Mouse (Mus musculus) 3134 (cell line): Measurements from ENCODE around the gene Mepce.
"Not testable (repeated sequence)": the region's sequence is repeated elsewhere in the genome, so short reads cannot be mapped to it uniquely, and the experiment has no call there.

Experiments
- DNase-seq: peaks from one replicate; pipeline ENCODE4 v3.0.0-alpha.2; 2011; ENCODE audit warnings: low spot score; ENCODE audit not compliant: insufficient read length; ENCODE audit errors: extremely low read depth

Gene Mepce

DNA sequence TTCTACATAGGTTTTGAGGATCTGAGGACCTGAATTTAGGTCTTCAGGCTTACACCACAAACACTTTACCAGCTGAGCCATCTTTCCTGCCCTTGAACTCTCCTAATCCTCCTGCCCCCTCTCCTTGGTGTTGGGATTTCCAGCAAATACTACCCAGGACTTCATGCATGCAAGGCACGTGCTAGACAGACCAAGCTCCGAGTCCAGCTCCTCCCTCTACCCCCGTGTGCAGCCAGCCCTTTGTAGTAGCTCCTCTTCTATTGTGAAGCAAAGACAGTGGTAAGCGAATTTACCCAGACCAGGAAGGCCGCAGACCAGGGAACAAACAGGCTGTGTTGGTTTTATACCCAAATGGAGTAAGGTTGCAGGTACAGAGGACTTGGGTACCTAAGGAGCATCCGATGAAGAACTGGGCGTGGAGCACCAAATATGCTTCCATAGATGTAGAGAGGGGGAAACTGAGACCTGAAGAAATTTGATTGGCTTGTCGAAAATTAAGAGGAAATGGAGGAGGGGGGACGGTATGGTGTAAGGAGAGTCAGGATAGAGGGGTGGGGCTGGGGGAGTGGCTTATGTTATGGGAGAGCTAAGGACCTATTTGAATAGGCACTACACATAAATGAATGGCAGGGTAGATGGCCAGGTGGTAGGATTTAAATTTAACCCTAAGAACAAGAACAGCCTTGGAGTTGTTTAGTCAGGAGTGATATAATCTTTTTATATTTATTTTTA, 22.7 kb downstream of the Mepce start:
- no peak for DNase-seq

DNA sequence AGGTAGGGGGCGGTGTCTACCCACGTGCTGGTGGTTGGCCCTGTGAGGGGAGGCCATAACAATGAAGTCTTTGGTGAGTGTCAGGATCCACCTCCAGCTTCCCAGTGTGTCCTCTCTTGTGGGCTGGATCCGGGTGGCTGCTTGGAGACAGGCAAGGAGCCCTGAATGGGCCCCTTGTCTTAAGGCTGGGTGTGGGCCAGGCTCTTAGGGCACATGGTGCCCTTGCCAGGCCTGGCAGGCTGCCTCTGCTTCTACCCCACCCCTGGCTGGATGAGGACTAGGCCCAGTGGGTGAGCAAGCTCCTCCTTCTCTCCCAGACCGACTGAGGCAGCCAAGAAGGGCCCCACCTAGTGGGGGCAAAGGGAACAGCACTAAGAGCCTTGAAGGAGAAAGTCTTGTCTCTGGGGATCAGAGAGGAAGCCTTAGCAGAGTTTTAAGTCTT, 27.5 kb downstream of the Mepce start:
- DNase-seq = peak; percentile 94

DNA sequence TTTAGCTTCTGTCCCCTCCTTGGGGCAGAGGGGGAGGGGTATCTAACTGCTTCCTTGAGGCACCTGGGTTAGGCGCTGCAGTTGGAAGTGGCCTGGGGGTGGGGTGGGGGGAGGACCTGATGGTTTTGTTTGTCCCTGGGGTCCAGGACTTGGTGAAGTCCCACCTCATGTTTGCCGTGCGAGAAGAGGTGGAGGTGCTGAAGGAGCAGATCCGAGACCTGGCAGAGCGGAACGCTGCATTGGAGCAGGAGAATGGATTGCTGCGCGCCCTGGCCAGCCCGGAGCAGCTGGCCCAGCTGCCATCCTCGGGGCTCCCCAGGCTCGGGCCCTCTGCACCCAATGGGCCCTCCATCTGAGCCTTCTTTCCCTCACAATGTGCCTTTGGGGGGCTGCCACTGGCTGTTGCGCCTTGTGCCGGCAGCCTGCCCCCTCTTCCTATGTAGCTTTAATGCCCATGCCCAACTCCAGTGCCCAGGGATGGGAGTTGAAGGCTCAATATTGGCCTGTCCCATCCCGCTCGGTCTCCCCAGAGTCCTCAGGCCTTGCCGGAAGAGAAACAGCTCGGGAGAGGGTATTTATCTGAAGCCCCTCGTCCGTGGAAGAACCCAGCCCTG, 28.4 kb downstream of the Mepce start:
- DNase-seq = no peak

DNA sequence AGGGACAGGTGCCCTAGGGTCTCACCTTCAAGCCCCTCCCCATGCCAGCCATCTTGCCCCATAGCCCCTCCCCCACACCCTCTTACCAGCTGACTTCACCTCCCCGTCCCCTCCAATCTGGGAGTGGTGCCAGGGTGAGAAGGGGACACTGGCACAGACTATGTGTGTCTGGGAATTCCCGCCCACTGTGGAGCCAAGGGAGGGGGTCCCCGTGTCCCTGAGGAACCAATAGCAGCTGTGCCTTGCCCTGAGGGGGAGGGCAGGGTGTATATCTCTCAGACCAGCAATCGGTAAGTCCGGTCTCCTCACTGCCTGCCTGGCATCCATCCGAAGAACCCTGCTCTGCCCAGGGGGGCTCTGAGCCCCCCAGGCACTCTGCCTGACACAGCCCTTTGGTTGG, 29.6 kb downstream of the Mepce start:
- no peak for DNase-seq

DNA sequence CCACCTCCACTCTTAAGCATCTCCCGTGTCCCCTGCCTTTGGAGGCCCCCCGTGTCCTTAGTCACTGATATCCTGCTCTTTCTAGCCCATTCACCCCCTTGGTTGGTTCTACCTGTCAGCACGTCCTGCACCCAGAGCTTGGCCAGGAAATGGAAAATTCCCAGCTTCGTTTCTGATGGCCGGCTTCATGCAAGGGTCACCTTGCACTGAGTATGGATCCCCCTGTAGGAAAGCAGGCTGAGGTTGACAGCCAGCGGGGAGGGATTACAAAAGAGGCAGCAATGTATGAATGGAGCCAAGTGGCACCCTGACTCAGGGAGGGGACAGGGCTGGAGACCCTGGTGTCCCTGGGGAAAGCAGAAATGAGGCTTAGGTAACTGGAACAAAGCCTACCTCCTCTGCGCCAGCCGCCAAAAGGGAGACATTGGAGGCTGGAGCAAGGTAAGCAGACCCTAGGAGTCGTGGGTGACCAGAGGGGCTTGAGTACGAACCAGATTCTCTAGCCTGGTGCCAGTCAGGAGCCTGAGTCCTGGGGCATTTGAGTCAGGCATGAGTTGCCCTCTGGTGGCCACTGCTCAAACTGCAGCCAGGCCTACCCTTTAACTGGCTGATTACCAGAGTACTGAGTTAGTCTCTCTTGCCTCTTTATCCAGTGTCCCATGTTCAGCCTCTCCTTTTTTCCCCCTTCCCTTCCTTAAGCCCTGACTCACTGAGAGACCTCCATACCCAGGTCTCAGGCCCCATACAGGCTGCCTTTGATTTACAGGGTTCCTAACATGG, 30.4 kb downstream of the Mepce start:
- peak; percentile 51 for DNase-seq

DNA sequence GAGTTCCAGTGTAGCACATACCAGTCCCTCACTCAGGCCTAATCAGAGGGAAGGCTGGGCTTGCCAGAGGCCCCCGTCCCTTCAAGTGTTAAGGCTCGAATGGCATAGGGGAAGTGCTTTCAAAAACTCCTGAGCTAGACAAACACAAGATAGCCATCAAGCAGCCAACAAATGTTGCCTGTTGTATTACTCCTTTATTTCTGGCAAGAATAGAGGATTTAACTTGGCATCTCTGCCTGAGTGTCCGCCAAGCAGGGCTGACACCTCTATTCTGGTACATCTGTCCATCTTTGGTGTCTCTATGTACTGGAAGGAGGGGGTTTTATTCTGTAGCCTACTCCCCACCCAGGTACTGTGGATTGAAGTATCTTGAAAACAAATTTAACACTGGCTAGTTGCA, 31.3 kb downstream of the Mepce start:
- DNase-seq = no peak

DNA sequence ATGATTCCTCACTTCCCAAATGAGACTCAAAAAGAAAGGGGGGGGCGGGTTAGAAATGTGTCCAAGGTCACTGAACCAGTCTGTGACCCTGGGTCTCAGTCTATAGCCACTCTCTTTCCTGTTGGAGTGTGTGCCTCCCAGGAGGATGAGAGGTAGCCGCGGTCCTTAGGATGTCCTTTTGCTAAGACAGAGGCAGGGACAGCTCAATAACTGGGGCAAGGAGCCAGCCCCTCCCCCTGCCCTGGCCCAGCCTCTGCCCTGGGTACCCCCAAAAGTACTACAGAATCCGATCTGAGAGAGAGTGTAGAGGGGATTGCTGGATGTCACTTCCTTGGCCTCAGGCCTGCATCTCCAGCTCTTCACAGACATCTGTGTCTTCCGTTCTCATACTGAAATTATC, 32.0 kb downstream of the Mepce start:
- no peak for DNase-seq

DNA sequence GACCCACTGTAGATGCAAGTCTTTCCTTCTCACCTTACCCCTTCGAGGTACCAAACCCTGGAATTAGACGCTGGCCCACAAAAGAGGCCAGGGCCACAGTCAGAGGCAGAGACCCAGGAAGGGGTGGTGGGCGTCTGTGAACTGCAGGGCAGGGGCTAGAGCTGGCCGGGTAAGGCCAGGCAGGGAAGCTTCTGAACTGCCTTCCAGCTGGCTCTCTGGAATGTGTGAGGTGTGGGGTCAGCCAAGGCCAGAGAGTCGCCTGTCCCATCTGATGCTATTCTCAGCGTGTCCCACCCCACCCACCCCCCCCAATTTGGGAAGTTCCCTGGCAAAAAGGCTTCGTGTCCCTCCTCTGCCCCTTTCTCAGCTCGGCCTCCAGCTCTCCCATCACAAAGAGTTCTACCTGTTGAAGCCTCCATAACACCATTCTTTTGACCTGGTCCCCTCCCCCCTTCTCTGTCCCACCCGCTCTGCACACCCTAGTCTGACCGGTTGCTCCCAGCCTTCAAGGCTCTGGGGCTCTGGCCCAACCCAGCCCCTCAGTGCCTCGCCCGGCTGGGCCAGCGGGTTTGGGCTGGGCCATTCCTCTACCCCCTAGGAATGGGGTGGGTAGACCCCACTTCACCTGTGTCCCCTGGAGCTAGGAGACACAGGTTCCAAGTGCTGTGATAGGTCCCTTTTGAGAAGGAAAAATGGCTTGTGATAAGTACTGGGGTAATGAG, 34.2 kb downstream of the Mepce start:
- DNase-seq = no peak

DNA sequence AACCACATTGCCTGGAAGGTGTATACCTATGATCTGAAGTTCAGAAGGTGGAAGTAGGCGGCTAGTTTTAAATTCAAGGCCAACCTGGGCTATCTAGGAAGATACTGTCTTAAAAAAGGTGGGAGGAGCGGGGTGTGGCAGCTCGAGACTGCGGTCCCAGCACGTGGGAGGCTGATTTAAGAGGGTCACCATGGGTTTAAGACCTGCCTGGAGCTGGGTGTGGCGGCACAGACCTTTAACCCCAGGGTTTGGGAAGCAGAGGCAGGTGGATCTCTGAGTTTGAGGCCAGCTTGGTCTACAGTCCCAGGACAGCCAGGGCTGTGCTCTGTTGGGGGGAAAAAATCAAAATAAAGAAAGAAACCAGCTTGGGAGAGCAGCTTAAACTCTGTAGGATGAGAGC, 35.5 kb downstream of the Mepce start:
- DNase-seq = no peak

DNA sequence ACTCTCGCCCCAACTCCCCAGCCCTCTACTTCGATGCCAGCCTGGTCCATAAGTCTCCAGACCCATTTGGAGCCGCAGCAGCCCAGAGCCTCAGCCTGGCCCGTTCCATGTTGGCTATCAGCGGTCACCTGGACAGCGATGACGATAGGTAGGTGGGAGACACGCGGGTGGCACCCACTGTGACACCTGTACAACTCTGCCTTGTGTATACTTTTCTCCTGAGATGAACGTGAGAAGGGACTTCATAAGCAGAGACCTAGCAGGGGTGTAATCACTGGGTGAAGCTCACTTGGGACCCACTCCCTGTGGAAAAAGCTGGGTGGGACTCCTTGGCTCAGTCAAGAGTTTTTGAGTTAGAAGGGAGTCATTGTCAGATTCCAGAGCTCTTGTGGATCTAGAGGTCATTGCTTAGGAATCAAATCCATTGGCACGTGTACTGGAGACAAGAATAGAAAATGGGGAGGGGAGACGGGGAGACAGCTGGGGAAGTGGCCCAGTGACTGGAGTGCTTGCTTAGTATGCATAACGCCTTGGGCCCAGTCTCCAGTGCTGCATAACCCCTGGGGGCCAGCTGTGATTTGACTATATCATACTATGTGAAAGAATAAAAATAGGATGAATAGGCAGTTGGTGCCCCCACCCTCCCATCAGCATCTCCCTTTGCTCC, 36.1 kb downstream of the Mepce start:
- no peak for DNase-seq

DNA sequence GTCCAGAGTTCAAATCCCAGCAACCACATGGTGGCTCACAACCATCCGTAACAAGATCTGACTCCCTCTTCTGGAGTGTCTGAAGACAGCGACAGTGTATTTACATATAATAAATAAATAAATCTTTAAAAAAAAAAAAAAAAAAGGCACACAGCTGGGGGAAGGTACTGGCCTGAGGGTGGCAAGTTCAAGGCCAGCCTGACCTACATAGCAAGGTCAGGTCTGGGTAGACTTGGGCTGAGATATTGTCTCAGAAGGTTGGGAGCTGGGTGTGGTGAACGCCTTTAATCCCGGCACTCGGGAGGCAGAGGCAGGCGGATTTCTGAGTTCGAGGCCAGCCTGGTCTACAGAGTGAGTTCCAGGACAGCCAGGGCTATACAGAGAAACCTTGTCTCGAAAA, 37.2 kb downstream of the Mepce start:
- not testable (repeated sequence) for DNase-seq

DNA sequence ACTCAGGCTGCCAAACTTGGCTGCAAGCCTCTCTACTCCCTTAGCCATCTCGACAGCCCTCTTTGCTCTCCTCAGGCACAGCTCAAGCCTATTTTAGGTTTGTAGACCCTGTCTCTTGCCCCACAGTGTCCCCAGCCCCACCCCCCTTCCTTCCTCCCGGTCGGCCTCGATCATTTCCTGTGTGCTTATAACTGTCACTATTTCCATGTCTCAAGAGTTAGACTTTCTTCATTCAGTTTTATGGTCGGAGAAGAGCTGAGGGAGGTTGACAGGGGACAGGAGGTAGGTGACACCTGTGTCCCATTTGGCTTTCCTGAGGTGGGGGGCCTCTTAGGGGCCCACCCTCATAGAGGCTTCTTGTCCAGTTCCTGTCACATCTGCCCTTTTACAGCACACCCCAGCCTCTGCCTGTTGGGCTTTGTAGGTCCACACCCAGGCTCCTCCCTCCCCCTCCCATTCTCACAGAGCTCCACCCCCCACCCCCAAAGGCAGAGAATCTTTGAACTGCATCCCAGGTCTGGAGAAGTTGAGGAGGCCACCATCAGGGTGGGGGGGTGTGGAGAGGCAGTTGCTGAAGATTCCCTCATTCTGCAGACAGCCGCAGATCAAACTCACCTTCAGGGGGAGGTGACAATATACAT, 38.1 kb downstream of the Mepce start:
- no peak for DNase-seq

DNA sequence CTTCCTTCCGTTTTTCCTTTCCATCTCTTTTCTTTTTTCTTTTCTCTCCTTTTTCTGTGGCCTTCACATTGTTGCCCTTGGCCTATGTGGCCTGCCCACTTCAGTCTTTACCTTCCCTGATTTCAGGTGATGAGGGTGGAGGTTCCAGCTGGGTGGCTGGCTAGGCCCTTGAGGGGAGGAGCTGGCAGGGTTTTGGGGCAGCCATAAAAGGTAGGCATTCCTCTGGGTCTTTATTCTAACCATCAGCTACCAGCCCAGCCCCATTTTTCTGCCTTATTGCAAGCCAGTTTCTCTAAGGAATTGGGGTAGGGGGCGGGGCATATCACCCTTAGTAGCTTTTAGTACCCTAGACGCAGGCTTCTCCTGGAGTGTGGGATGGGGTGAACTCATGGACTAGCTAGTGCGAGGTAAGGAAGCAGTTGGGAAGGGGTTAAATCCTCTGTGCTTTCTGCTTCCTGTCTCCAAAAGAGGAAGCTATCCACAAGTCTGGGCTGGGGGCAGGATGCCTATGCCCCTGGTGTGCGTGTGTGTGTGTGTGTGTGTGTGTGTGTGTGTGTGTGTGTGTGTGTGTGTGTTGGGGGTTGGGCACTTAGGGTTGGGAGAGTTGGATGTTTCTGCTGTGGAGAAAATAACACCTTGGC, 39.2 kb downstream of the Mepce start:
- DNase-seq = no peak

DNA sequence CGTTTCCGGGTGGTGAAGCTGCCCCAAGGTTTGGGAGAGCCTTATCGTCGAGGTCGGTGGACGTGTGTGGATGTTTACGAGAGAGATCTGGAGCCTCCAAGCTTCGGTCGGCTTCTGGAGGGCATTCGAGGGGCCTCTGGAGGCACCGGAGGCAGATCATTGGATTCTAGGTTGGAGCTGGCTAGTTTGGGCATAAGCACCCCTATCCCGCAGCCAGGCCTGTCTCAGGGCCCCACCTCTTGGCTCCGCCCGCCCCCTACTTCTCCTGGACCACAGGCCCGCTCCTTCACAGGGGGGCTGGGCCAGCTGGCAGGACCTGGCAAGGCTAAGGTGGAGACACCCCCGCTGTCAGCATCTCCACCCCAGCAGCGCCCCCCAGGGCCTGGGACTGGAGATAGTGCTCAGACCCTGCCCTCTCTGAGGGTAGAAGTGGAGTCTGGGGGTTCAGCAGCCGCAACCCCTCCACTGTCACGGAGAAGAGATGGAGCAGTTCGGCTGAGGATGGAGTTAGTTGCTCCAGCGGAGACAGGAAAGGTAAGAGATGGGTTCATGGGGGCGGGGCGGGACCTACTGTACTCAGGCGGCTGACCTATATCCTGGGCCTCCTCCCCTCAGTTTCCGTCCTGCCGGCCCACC, 40.0 kb downstream of the Mepce start:
- DNase-seq = peak; percentile 44

DNA sequence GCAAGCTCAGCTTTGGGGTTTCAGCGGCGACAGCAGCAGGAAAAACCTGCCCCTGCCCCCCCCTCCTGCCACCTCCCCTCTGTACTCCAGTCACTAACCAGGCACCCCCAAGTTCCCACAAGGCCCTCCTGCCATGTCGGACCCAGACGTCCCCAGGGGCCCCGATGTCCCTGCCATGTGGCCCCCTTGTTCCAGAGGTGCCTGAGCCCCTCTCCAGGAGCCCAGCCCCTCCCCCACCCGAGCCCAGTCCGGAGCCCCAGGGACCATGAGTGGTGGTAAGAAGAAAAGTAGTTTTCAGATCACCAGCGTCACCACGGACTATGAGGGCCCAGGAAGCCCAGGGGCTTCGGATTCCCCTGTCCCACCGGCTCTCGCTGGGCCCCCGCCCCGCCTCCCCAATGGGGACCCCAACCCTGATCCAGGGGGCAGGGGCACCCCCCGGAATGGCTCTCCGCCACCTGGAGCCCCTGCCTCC, 40.6 kb downstream of the Mepce start:
- DNase-seq = no peak

DNA sequence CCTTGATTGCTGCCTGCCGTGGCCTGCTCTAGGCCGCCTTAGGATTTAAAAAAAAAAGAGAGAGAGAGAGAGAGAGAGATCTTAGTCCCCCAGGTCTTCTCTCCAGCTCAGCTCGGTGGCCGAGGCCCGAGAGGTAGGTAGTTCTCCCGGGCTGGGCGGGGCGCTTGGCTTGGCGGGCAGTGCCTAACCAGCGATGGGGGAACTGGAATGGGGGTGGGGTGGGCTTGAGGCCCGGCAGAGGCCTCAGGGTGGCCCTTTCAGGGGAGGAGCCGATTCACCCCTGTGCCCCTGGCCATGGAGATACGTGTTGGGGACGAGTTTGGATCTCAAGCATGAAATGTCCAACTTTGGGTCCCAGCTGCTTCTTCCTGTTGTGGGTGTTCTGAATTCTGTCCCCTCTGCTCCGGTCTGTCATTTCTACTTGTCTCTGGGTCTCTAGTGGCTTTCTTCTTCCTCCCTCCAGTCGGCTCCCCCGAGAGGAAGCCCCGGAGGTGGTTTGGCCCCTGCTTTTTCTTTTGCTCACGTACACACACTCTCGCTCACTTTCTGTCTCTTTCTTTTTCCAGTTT, 41.1 kb downstream of the Mepce start:
- peak; percentile 79 for DNase-seq

DNA sequence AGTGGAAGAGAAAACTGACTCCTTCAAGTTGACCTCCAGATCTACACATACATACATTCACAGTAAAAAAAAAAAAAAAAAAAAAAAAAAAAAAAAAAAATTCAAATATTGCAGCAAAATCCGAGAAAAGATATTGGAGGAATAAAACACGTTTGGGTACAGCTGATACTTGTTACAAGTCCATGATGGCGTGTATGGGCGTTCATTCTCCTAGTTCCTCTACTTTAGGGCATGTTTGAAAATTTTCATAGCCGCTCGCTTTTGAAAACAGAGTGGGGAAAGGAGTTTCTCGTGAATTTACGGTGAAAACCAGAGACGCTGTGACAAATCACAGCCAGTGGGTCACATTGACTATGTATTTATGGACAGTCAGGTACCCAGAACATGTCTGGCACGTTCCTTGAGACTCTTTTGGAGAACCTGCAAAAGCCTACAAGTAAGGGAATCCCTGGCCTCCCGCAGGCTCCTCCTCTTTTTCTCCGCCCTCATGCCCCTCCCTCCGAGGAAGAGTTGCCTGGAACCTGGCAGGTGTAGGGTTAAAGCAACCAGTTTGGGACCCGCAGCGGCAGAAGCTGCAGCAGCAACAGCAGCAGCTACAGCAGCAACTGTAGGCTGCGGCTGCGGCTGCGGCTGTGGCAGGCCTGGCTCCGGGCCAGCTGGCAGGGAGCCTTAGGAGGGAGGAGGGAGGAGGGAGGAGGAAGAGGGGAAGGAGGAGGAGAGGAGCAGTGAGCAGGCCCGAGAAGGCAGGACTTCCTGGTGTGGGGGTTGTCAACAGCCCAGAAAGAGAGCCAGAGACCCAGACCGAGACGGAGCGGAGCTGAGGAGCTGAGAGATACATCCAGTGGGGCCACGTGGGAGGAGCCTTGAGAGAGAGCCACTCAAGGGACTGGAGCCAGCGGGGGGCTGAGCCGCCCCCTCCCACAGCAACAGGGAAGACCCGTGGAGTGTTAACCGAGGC, 42.0 kb downstream of the Mepce start, which contains the start of gene Tsc22d4:
Tsc22d4 (plus strand) TSS at position 517 of the 958 bp plus-strand sequence.
- DNase-seq = peak; percentile 97
